Mouse (Mus musculus): ENCODE measurements at regions not wholly inside any gene's neighbourhood (a gene's known extent, or its start where the extent isn't known, plus 50 kb on each side); places are given as distances from the start of the nearest gene placed in this dataset.

DNA sequence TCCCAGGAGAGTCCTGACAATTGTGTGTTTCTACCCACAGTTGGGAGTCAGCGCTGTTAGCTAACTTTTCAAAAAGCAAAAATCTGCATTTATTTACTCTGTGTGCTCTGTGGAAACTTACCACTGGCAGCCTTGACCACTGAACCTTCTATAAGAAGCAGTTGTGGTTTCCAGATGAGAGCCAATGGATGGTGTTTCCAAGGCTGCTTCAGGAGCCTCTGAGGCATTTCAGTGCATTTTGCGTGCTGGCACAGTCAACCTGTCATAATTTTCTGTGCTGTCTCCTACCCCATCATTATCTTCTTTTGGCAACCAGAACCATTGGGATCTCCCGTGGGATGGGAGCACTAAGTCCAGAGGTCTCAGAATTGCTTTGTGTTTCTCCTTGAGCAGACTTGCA is 60.3 kb downstream of the 4930544G11Rik start:
- no peak for DNase-seq (ENCODE audit: extremely low spot score in 1 of 2, low spot score in 1 of 2)

DNA sequence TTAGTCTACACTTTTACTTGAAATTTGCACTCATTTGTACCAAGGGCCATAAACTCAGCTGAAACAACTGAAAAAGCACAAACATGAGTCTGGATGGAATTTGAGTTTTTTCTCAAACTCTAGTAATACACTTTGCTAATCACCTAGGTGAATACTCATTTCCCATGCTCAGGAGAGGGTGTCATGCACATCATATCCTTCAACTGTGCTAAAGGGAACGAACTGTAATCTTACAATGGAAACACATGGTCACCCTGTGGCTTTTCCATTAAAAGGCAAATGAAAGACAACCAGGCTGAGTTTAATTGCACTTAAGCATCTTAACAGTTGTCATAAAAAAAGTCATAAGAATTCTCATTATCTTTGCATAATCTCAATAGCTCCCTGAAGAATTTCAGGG is 71.1 kb downstream of the 4930544G11Rik start:
- DNase-seq (ENCODE audit: extremely low spot score in 1 of 2, low spot score in 1 of 2) = no peak

DNA sequence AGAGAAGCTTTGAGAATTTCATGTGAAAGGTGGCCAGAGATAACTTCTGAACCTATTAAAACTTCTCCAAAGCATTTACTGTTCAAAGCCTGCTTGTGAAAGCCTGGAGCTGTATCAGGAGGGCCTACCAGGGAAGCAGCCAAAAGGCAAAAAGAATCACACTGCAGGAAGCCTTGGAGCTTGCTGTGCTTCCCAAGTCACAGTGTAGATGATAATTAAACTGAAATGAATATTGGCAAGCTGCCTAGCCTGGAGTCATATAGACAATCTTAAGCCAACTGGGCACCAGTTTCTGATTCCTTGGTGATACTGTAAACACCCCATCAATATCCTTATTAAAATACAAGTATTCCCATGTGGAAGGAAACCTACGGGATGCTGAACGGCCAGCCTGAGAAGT is 84.4 kb downstream of the 4930544G11Rik start:
- DNase-seq (ENCODE audit: extremely low spot score in 1 of 2, low spot score in 1 of 2) = no peak

DNA sequence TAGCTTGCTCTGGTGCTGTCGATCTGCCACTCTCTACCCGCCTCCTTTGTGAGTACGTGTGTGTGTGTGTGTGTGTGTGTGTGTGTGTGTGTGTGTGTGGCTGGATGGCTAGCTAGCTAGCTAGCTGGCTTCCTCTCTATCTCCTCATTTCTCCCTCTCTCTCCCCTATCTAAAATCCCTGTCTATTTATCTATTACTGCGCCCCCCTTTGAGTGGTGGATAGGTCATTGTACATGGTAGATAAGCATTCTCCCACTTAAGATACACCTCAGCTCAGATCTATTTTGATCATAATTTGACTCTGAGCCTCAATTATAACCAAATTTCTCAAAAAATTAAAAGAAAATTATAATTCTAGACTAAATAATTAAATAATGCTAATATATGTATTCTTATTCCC is 99.4 kb downstream of the 4930544G11Rik start:
- no peak for DNase-seq (ENCODE audit: extremely low spot score in 1 of 2, low spot score in 1 of 2)

DNA sequence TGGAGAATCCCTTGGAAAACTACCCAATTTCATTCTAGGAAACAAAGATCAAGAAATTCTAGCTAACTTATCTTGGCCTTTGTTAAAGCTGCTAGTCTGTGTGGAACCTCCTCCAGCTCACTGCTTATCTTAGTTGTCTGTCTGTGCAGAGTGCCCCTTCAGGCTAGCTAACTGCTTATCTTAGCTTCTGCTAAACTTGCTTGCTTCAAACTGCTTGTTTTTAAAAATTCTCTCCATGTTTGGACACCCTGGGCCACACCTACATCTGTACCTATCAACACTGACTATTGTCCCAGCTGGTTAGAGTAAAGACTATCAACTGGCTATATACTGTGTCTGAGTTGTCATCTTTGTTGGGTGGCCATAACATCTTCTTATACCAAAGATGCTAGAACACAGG is 100.0 kb downstream of the 4930544G11Rik start:
- DNase-seq (ENCODE audit: extremely low spot score in 1 of 2, low spot score in 1 of 2) = no peak

DNA sequence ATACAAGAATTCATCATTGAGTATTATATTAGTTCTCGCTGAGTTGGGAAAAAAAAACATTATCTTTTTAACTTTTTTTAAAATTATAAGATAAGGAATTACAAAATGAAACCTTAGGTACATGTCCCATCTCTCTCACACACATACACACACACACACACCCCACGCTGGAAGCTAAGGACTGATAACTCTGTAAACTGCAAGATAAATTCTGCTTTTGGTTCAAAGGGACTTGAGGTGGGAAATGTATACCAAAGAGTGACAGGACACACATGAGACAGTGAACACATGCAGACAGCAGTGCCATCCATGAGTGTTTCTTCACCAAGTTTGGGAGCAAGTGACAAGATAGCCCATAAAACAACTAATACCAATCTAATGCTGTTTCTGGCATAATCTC is 100.8 kb downstream of the 4930544G11Rik start:
- no peak for DNase-seq (ENCODE audit: extremely low spot score in 1 of 2, low spot score in 1 of 2)

DNA sequence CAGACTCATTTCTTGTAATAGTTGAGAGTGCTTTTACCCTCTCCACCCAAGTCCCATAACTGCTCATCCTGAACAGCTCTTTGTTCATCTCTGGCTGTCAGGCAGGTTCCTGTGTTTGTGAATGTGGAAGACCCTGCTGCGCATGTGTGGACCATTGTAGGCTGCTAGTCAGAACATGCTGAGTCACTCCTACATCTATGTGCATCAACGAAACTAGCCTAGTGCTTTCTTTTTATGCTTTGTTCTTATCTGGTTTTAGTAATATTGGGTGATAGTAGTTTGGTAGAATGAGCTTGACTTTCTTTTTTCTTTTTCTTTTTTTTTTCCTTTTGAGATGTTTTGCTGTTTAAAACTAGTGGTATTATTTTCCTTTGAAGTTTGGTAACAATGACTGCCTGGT is 116.5 kb downstream of the 4930544G11Rik start:
- no peak for DNase-seq (ENCODE audit: extremely low spot score in 1 of 2, low spot score in 1 of 2)

DNA sequence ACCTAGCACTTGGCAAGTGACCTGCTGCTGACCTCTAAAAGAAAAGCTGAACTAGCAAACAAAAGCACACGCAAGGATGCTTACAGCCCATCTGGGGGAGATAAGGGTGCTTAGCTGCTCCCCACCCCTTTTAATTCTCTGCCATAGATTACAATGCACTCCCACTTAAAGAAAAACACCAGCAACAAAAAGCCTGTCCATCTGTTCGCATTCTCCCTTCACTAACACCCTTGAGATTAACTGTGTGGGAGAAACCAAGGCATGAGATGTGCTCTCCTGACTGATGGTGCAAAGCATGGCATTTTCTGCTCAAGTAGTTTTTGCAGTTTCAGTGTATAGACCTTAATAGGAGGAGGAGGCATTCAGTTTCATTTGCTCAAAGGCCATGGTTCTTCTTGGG is 125.0 kb downstream of the 4930544G11Rik start:
- no peak for DNase-seq (ENCODE audit: extremely low spot score in 1 of 2, low spot score in 1 of 2)

DNA sequence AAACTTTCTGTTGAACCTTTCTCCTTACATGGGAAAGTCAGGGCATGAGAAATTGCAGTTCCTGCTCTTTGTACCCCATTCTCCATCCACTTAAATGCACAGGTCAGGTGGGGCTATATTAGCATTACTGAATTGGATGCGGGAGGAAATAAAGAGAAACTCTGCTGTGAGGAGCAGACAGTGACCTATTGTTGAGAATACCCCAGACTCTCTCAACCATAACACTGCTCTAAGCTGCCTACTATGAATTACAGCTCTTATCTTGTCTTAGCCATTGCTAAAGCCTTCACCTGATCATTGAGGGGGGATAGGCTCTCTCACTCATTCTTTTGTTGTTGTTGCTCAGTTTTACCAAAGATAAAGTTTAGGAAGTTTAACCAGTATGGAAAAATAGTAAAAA is 126.4 kb downstream of the 4930544G11Rik start:
- no peak for DNase-seq (ENCODE audit: extremely low spot score in 1 of 2, low spot score in 1 of 2)

DNA sequence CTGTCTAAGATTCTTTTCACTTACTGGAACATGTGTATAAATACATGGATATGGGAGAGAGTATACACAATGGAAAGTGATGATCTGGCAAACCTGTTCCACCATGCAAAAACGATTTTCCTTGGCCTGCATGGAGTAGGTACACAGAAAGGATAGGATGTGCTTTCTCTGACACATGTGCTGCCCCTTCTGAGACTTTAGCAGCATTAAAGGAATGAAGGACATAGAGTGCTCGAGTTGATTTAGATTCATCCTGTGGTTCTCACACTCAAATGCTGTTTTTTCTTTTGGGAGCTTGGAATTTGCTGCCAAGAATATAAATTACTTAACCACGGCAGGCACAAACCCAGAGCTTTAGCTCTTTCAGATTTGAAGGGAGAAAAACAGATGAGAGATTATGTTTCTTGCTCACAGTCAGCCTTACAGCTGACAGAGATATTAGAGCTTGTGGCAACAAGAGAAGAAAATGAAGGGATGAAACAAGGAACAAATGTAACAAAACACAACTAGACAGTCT is 149.2 kb downstream of the 4930544G11Rik start:
- peak; percentile 8 to 26 for DNase-seq (ENCODE audit: extremely low spot score in 1 of 2, low spot score in 1 of 2)

DNA sequence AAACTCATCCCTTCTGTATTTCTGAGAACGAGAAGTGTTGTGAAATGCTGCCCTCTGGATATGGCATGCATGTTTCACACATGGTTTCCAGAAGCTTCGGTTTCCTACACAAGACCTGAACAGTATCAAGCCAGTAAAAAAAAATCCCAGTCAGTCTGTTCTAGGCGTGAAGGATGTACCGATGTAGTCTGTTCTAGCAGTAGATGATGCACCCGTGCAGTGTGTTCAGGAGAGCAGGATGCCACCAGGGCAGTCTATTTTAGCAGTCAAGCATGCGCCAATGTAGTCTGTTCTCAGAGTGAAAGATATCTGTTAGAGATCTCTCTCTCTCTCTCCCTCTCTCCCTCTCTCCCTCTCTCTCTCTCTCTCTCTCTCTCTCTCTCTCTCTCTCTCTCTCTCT is 162.0 kb downstream of the 4930544G11Rik start:
- DNase-seq (ENCODE audit: extremely low spot score in 1 of 2, low spot score in 1 of 2) = no peak

DNA sequence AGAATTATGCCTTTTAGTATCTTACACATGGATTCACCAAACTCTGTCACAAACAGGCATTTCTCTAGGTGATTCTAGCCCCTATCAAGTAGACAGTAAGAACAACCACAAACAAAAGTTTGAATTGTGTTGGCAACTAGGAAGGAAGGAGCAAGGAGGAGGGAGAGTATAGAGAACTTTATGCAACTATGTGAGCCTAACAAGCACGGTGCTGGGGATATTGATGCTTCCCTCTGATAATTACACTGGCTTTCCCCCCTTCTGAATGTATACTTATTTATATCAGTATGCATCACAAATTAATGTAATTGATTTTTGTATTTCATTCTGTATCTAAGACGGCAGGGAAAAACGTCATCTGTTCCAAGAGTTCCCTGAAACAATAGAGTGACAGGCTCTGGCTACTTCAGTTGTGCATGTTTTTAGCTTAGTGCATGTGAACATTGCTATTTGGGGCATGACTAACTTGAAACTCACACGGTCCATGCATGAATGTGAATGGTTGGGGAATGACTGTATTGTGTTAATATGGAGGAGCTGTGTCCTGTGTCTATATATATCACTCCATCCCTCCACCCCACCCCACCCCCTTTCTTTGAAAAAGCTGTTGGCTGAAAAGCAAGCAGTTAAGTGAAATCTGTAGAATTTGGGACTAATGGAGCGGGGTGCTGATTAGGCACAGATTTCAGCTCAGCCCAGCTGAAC is 169.2 kb downstream of the 4930544G11Rik start:
- no peak for DNase-seq (ENCODE audit: extremely low spot score in 1 of 2, low spot score in 1 of 2)

DNA sequence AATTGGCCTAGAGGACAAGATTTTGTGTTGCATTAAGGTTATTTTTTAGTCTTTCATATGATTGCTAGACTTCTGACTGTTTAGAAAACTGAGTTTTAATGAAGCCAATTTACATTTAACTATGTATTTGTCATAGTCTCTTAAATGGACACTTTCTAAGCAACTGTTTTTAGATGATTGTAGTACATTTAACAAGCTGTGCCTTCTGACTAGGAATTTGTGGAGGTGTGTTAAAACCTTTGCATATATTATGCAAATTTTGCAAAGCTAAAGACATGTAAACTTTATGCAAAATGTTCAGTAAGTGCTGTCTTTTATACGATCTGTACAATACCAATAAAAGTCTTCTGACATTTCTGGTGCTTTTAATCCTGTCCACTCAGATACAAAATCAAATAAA is 171.9 kb downstream of the 4930544G11Rik start:
- no peak for DNase-seq (ENCODE audit: extremely low spot score in 1 of 2, low spot score in 1 of 2)

DNA sequence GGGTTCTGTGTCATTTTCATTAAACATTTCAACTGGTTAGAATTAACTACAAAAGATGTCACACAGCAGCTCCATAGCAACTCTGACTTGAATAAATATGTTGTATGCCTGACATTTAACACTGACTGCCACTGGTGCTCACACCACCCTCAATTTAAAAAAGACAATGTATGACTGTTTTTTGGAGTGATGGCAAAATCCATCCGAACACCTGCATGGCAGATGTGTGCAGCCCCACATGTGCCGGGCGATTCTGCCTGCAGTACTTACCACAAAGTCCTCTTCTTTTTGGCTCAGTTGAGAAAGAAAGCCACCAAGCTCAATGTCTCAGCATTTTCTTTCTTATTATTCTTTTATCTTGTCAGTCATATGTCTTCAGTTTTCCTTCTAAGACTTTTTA is 199.4 kb downstream of the 4930544G11Rik start:
- DNase-seq (ENCODE audit: extremely low spot score in 1 of 2, low spot score in 1 of 2) = no peak

DNA sequence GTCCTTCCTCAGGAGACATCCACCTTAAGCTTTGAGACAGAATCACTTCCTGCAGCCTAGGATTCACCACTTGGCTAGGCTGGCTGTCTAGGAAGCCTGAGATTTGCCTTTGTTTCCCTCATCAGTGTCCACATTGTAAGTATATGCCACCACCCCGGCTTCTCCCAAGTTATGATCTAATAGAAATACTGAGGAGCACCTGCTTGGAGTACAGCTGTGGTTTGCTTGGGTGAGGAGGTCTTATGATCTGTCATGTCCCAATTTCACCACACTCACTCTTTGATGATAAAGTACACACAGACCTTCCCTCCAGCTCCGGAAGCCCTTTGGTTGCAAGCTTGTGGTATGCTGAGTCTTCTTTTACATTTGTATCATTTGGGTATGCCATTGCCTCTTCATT is 202.4 kb downstream of the 4930544G11Rik start:
- DNase-seq (ENCODE audit: extremely low spot score in 1 of 2, low spot score in 1 of 2) = no peak

DNA sequence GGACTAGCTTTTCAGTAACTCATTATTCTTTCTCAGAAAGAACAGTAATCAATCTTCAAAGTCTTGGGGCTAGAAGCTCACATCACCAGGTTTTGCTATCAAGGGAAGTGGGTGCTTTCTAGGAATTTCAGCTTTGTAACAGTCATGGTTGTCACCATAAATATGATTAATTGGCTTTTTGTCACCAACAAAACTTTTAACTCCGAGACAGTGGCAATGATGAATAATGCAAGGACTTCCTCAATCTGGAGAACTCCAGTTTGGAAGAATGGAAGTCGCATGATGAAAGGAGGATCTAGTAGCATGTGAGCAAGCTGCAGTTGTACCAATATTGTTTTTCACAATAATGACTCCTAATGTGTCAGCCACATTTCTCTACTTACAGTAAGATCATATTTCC is 208.4 kb downstream of the 4930544G11Rik start:
- no peak for DNase-seq (ENCODE audit: extremely low spot score in 1 of 2, low spot score in 1 of 2)

DNA sequence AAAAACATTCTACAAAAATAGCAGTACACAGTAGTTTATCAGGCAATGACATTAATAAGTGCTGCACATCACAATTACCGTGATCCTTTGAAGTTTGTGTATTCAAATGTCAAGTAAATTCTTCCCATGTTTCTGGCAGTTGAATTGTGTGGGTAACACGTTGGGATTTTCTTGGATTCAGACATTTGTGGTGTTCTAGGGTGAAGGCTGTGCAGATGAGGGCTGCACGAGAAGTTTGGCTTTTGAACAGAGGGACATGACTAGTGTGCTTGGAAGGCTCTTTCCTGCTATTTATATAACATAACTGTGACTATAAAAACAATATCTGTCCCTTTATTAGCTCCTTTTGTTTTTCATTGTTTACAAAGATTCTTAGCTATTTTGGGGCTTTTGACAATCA is 216.5 kb downstream of the 4930544G11Rik start:
- DNase-seq (ENCODE audit: extremely low spot score in 1 of 2, low spot score in 1 of 2) = no peak

DNA sequence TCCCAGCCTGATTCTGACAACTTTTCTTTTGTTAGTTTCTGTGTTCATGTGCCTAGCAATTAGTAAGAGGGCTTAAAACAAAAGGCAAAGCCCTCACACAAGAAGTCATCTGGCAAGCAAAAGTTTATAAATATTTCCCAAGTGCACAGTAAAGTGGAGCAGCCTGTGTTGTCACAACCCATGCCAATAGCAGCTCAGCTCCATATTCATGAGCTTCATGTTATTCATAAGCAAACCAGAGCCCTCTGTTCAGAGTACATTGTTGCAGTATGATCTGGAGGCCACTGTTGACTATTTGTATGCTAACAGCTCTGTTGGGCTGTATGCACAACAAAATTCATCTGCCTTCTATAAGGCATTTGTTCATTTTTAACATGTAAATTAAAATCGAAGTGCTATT is 245.6 kb downstream of the 4930544G11Rik start:
- DNase-seq (ENCODE audit: extremely low spot score in 1 of 2, low spot score in 1 of 2) = no peak

DNA sequence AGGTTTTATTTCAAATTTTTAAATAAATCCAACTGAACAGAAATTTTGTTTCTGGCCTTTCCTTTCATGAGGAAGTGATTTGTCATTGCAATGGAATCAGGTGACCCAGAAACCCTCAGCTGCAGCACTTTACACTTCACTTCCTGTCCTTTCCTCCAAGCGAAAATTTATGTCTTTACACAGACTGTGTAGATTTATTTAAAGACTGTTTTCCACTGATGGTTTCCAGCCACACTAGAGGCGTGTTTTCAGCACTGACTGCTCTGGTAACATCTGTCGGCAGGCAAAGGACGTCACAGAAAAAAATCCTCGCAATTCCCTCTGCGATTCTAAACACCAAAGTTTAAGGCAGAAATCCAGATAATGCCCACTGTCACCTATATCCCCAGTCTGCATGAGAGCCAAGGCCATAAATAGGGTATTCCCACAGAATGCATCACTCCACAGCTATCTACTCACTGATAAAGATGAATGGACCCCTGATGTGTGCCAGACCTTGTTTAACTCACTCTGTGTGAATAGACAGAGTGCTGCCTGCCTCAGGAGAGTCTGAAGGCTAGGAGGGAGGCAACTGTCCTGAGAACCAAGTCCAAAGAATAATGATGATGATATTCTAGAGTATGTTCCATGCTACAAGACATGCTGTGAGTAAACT is 247.9 kb downstream of the 4930544G11Rik start:
- peak in 1 of 2 experiments; percentile 5 for DNase-seq (ENCODE audit: extremely low spot score in 1 of 2, low spot score in 1 of 2)

DNA sequence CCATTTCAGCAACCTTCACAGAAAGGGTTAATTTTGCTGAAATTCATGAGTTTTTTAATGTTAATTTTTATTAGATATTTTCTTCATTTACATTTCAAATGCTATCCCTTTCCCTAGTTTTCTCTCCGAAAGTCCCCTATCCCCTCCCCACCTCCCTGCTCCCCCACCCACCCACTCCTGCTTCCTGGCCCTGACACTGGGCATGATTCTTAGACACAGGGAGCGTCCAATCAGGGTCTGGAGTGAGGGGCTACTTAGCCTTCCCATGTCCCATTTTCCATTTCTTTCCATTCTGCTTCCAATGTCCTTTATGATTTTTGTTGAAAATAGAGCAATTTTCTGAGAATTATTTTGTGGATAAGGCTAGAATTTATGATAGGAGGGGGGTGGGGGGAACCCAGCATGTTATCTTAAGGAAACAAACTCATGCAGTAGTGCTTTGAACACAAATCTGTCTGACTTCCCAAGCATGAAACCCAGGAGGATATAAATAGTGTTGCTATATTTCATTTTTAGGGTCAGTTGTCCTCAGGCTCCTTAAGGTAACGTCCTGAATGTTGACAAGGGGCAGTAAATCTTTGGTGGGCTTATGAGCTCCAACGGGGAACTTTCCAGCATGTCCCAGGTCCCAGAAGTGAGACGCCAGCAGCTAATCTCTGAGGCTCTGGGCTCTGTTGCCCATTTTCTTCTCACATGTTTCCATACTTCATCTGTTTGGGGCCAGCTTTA is 254.0 kb downstream of the 4930544G11Rik start:
- DNase-seq (ENCODE audit: extremely low spot score in 1 of 2, low spot score in 1 of 2) = no peak

DNA sequence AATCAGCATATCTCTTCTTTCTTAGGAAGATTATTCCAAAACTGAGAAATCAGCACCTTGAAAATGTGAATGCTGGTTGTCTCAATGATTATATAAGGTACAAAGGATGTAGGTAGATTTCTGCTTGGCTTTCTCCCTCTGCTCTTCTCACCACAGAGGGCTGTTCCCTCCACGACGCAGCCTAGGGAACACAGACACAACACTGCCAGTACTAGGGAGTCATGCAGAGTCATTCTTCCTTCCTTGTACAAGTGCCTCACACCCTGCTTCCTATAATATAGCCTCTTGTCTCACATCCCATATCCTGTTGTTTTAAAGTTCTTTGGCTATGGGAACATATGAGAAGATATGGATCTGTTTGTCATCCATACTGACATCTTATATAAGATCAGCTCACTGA is 265.1 kb downstream of the 4930544G11Rik start:
- DNase-seq (ENCODE audit: extremely low spot score in 1 of 2, low spot score in 1 of 2) = no peak

All from frontal cortex, adult 2 months (tissue).